Mouse (Mus musculus): ENCODE data around the gene Tln2.

Gene Tln2

GRCm38 (mm10) chr9:67549332-67549731 is 10.2 kb downstream of the Tln2 start:
- in situ Hi-C loops (cut with MboI; ENCODE audit: low sequenced_read_pairs) = no loop called here

GRCm38 (mm10) chr9:67546650-67547049 is 12.9 kb downstream of the Tln2 start:
- in situ Hi-C loops (cut with MboI; ENCODE audit: low sequenced_read_pairs) = no loop called here

GRCm38 (mm10) chr9:67545794-67546193 is 13.7 kb downstream of the Tln2 start:
- in situ Hi-C loops (cut with MboI; ENCODE audit: low sequenced_read_pairs) = no loop called here

GRCm38 (mm10) chr9:67544783-67545182 is 14.7 kb downstream of the Tln2 start:
- in situ Hi-C loops (cut with MboI; ENCODE audit: low sequenced_read_pairs) = no loop called here

GRCm38 (mm10) chr9:67541948-67542347 is 17.6 kb downstream of the Tln2 start:
- in situ Hi-C loops (cut with MboI; ENCODE audit: low sequenced_read_pairs) = no loop called here

- in situ Hi-C loops (cut with MboI; ENCODE audit: low sequenced_read_pairs) = no loop called here
Observed at GRCm38 (mm10) chr9:67539776-67540706, 19.5 kb downstream of the Tln2 start.

- in situ Hi-C loops (cut with MboI; ENCODE audit: low sequenced_read_pairs) = no loop called here
Observed at GRCm38 (mm10) chr9:67534420-67534819, 25.1 kb downstream of the Tln2 start.

GRCm38 (mm10) chr9:67533260-67533659 is 26.2 kb downstream of the Tln2 start:
- in situ Hi-C loops (cut with MboI; ENCODE audit: low sequenced_read_pairs) = no loop called here

GRCm38 (mm10) chr9:67532631-67533030 is 26.9 kb downstream of the Tln2 start:
- in situ Hi-C loops (cut with MboI; ENCODE audit: low sequenced_read_pairs) = no loop called here

GRCm38 (mm10) chr9:67529600-67529999 is 29.9 kb downstream of the Tln2 start:
- in situ Hi-C loops (cut with MboI; ENCODE audit: low sequenced_read_pairs) = no loop called here

GRCm38 (mm10) chr9:67527726-67528125 is 31.8 kb downstream of the Tln2 start:
- in situ Hi-C loops (cut with MboI; ENCODE audit: low sequenced_read_pairs) = no loop called here

- in situ Hi-C loops (cut with MboI; ENCODE audit: low sequenced_read_pairs) = no loop called here
Observed at GRCm38 (mm10) chr9:67521736-67522135, 37.8 kb downstream of the Tln2 start.

- in situ Hi-C loops (cut with MboI; ENCODE audit: low sequenced_read_pairs) = no loop called here
Observed at GRCm38 (mm10) chr9:67509510-67509909, 50.0 kb downstream of the Tln2 start.

GRCm38 (mm10) chr9:67504669-67505260 is 54.7 kb downstream of the Tln2 start:
- in situ Hi-C loops (cut with MboI; ENCODE audit: low sequenced_read_pairs) = no loop called here

GRCm38 (mm10) chr9:67501801-67502200 is 57.7 kb downstream of the Tln2 start:
- in situ Hi-C loops (cut with MboI; ENCODE audit: low sequenced_read_pairs) = no loop called here

- in situ Hi-C loops (cut with MboI; ENCODE audit: low sequenced_read_pairs) = no loop called here
Observed at GRCm38 (mm10) chr9:67496368-67496767, 63.1 kb downstream of the Tln2 start.

- in situ Hi-C loops (cut with MboI; ENCODE audit: low sequenced_read_pairs) = no loop called here
Observed at GRCm38 (mm10) chr9:67495350-67495749, 64.2 kb downstream of the Tln2 start.

GRCm38 (mm10) chr9:67493876-67494552 is 65.5 kb downstream of the Tln2 start:
- in situ Hi-C loops (cut with MboI; ENCODE audit: low sequenced_read_pairs) = no loop called here

- in situ Hi-C loops (cut with MboI; ENCODE audit: low sequenced_read_pairs) = no loop called here
Observed at GRCm38 (mm10) chr9:67489370-67489769, 70.1 kb downstream of the Tln2 start.

GRCm38 (mm10) chr9:67486621-67487020 is 72.9 kb downstream of the Tln2 start:
- in situ Hi-C loops (cut with MboI; ENCODE audit: low sequenced_read_pairs) = no loop called here

- in situ Hi-C loops (cut with MboI; ENCODE audit: low sequenced_read_pairs) = no loop called here
Observed at GRCm38 (mm10) chr9:67485169-67486072, 74.1 kb downstream of the Tln2 start.
